Mouse (Mus musculus) olfactory bulb, adult 2 months (tissue): ENCODE data around the gene Slit3. TPM values are rescaled to one million over a fixed set of nuclear protein-coding genes. Genes with fewer than 3 reads are reported as not detected.

ENCODE experiments used
- H3K27ac ChIP-seq: fragments of 200-500 bp; 2 replicates; pipeline ENCODE4 v1.5.1; 2012; ENCODE audit warnings: low read depth, low read length; ENCODE audit not compliant: insufficient read depth
- H3K4me1 ChIP-seq: fragments of 200-500 bp; 2 replicates; pipeline ENCODE4 v1.6.1; 2012; ENCODE audit warnings: low read length; ENCODE audit not compliant: control insufficient read depth, insufficient read depth
- H3K4me3 ChIP-seq: fragments of 200-500 bp; 2 replicates; pipeline ENCODE4 v1.5.1; 2012; ENCODE audit warnings: mild to moderate bottlenecking, low read depth, low read length, moderate library complexity; ENCODE audit not compliant: insufficient read depth
- CTCF ChIP-seq: fragments of 200-500 bp; IDR thresholded peaks from 2 replicates; pipeline ENCODE4 v1.5.1; 2012; ENCODE audit warnings: low read depth, mild to moderate bottlenecking, low read length, moderate library complexity; ENCODE audit not compliant: insufficient read depth
- POLR2A ChIP-seq: fragments of 200-500 bp; IDR thresholded peaks from 2 replicates; pipeline ENCODE4 v1.6.1; 2012; ENCODE audit warnings: mild to moderate bottlenecking, low read depth, low read length, moderate library complexity; ENCODE audit not compliant: insufficient read depth
- WGBS: fragments of 180-500 bp; shearing (Covaris S2); methylation state at CpG from one replicate; pipeline ENCODE4 v1.1.7; 2018; 5-methylcytosine and 5-hydroxymethylcytosine counted together
- polyA plus RNA-seq: library from polyadenylated mRNA; stranded (reverse); fragments of >200 nt; gene quantifications from 2 replicates; pipeline ENCODE4 v1.2.4, GENCODE M21; 2012; ENCODE audit warnings: low replicate concordance; ENCODE audit not compliant: missing spikeins, insufficient read depth, insufficient read length

Gene Slit3
- polyA plus RNA-seq, 1 experiment, result not detected

DNA sequence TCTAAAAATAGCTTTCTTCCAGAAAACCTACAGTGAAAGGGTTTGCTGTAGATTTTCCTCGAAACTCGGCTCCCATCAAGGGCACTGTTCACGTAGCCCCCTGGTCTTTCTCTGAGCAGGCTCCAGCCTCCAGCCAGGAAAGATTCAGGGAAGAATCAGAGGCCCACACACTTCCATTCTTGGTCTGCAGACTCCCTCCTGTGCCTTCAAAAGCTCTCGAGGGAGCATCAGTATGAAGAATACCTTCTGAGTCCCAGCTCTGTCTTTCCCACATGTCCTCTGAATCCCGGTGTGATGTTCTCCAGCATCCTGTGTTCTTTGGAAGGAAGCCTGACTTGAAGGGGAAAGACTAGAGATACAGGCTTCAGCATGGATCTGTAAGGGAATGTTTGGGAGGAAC, 461.6 kb downstream of the Slit3 start:
- 73% methylated on average over 5 of the region's 5 CpGs for WGBS
- Histone ChIP-seq H3K27ac (no peak overlapping the region), H3K4me3 (no peak overlapping the region), H3K4me1 (peaks cover 5% of the 10 kb centered on the region)
- no peak for TF ChIP-seq CTCF

GRCm38 (mm10) chr11:35583633-35584032, 462.6 kb downstream of the Slit3 start:
- WGBS, result 92% methylated on average over 7 of the region's 7 CpGs
- TF ChIP-seq POLR2A (no peak), CTCF (no peak)
- H3K4me1 ChIP-seq, result peaks cover 5% of the 10 kb centered on the region
- H3K4me3 ChIP-seq, result no peak overlapping the region
- H3K27ac ChIP-seq, result no peak overlapping the region

DNA sequence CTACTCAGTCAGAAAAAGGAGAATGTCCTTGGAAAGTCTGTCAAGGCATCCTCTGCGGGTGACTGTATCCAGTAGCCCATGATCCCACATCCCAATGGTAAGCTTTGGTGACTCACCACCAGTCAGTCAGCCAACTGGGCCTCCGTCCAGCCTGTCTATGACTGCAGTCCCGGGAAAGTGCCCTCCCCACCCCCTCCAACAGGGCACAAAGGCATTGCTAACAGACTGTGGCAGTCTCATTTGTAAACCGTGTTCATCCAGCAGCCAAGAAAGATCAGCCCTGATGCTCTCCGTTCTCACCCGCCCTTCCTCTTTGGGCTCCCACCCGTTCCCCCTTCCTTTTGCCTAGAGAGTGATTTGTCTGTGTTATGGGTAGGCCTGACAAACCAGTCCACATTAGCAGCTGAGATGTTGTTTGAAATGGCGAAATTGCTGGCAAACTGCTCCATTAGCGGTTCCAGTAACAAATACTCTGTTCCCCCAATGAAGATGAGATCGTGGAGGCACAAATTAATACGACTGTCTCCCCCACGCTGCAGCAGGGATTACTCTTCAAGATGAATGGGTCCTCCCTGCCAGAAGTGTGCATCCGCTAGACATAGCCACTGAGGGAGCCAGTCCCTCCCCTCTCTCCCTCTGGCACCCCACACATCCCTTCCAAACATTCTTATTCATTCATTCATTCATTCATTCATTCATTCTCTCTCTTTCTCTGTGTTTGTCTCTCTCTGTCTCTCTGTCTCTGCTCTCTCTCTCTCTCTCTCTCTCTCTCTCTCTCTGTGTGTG, 466.3 kb downstream of the Slit3 start:
- 45% methylated on average over 13 of the region's 13 CpGs for WGBS
- TF ChIP-seq CTCF (no peak), POLR2A (no peak)
- peaks cover 5% of the 10 kb centered on the region for H3K4me1 ChIP-seq
- no peak overlapping the region for H3K27ac ChIP-seq
- H3K4me3 ChIP-seq, result no peak overlapping the region

DNA sequence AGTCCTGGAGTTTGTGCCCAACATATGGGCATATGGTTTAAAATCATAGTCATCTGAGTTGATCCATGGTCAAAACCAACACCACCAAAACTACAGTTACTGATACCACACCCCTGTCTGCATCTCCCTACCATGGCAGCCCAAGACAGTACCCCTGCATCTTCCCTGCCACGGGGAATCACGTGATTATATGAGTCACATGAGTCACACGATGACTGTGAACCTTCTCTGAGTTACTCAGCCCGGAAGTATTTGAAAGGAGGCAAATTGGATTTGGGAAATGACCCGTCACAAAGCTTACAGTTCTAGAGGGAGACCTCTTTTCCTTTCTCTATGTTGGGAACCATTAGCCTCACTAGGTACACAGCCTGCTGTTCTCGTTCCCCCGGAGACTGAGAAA, 468.9 kb downstream of the Slit3 start:
- TF ChIP-seq CTCF, result no peak
- no peak for TF ChIP-seq POLR2A
- Histone ChIP-seq H3K4me3 (no peak overlapping the region), H3K4me1 (peaks cover 5% of the 10 kb centered on the region), H3K27ac (no peak overlapping the region)
- WGBS, result 70% methylated on average over 7 of the region's 7 CpGs

DNA sequence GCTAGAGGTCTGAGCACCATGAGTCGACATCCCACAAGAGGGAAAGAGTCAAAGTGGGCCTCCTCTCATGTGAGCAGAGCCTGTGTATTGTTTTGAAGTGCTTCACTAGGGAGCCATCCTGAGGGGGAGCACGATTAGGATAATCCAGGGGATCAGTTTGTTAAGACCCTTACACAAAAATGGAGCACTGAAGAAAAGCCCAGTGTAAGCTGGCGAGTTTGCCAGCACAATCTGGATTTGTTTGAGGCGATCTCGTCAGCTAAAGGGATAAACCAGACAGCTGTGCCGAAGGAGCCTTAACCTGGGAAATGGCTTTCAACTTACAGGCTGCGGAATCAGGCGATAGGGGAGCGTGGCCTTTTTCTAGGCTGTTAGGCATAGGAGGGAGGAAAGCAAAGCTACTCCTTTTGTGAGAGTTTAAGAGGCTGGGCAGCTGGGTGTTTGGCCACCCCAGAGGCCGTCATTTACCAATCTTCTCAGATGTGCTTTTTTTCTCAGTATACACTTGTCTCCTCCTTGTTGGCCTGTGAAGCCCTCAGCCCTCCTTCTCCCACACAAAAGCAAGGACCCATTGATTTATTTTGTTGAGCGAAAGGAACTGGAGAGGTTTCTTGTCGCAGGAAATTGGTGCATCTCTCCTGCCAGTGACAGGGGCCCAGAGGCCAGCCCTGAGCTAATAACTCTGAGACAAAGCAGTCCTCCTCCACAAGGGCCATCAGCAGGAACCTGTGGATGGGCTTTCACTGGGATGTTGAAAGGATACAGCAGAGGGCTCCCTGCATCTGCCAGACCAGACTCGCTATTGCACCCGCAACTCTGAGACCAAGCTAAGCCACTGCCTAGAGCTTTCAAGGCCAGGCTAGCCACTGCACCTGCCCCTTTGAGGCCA, 472.4 kb downstream of the Slit3 start:
- no peak overlapping the region for H3K27ac ChIP-seq
- TF ChIP-seq POLR2A (no peak), CTCF (no peak)
- no peaks in the 10 kb centered on the region for H3K4me1 ChIP-seq
- no peak overlapping the region for H3K4me3 ChIP-seq
- WGBS, result 84% methylated on average over 14 of the region's 14 CpGs

DNA sequence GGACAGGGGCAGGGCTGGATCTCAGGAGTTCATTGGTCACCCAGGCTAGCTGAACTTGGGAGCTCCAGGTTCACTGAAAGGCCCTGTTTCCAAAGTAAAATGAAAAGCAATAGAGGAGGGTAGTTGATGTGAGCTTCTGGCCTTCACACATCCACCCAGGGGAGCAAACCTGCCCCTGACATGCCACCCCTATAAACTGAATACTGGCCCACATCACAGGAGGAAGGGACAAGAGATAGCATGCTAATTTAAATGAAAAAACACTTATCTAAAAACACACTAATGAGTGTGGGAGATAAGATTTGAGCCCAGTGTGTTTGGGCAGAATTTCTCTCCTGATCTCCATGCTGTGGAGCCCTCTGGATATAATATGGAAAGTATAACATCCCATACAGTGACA, 475.0 kb downstream of the Slit3 start:
- Histone ChIP-seq H3K27ac (no peak overlapping the region), H3K4me1 (no peaks in the 10 kb centered on the region), H3K4me3 (no peak overlapping the region)
- TF ChIP-seq CTCF (no peak), POLR2A (no peak)

DNA sequence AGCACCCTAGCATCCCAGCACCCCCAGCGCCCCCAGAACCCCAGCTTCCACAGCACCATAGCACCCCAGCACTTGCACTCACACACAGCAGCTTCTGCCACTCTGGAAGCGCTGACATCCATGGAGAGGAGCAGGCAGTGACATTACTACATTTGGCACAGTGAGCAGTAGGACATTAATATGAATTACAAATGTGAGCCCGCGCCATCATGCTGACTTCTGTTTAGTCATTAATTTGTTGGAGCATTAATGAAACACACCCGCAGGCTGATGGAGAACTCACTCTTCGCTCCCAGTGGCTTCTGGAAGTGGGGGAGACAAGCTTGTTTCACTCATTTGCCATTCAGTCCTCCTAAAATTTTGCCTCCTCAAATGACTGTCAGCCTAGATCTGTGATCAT, 476.9 kb downstream of the Slit3 start:
- Histone ChIP-seq H3K27ac (no peak overlapping the region), H3K4me3 (no peak overlapping the region), H3K4me1 (no peaks in the 10 kb centered on the region)
- WGBS, result 86% methylated on average over 6 of the region's 6 CpGs
- no peak for TF ChIP-seq CTCF
- no peak for TF ChIP-seq POLR2A

- WGBS, result 94% methylated on average over 7 of the region's 7 CpGs
- no peak overlapping the region for H3K4me3 ChIP-seq
- H3K27ac ChIP-seq, result no peak overlapping the region
- H3K4me1 ChIP-seq, result no peaks in the 10 kb centered on the region
- TF ChIP-seq POLR2A (no peak), CTCF (no peak)
These were observed 477.7 kb downstream of the Slit3 start for GRCm38 (mm10) chr11:35598732-35599131.

DNA sequence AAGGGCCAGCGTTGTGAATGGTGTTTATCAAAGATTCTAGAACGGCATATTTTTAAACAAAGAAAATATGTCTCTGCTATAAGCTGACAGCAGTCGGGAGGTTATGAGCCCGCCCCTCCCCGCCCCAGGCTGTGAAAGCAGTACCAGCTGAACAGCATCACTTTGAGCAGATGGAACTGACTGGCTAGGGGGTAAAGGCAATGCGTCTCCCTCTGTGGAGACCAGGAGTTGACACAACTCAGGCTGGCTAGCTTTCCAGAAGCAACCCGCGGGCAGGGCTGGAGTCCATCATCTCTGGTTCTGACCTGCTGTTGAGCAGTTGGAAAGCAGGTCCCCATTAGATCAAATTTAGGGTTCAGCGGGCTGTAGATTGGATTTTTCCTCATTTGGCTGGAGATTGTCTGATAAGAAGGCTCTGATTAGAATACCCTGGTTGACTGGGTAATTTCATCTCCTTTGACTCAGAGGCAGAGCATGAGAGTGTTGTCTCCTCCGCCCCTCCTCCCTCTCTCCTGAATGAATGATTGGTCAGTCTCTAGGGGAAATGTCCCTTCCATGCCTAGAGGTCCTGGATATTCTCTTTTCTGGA, 480.7 kb downstream of the Slit3 start:
- no peaks in the 10 kb centered on the region for H3K4me1 ChIP-seq
- 75% methylated on average over 10 of the region's 10 CpGs for WGBS
- no peak overlapping the region for H3K27ac ChIP-seq
- TF ChIP-seq POLR2A (no peak), CTCF (no peak)
- no peak overlapping the region for H3K4me3 ChIP-seq
